Mouse (Mus musculus): Measurements from ENCODE around the gene Prdm13.

- TF ChIP-seq NELFE (IDR thresholded peaks at IDR 0.05; ENCODE audit: low read depth, low read length) (no peak), TBP (conservative IDR thresholded peaks at IDR 0.05; ENCODE audit: low read depth, low read length) (no peak), MYC (IDR thresholded peaks at IDR 0.05; ENCODE audit: low read depth, low read length) (no peak), CTCF (conservative IDR thresholded peaks at IDR 0.05 in 1 of 2, IDR thresholded peaks at IDR 0.05 in 1 of 2; ENCODE audit: low read depth in 2 of 2, low read length in 2 of 2) (no peak), ZKSCAN1 (IDR thresholded peaks at IDR 0.05; ENCODE audit: borderline replicate concordance, low read depth, low read length) (no peak), E2F4 (IDR thresholded peaks at IDR 0.05; ENCODE audit: insufficient replicate concordance, low read depth, low read length) (no peak), RCOR1 (conservative IDR thresholded peaks at IDR 0.05; ENCODE audit: low read depth, low read length) (no peak), ZMIZ1 (IDR thresholded peaks at IDR 0.05; ENCODE audit: low read depth, low read length) (no peak), ZNF384 (IDR thresholded peaks at IDR 0.05; ENCODE audit: low read depth, low read length) (no peak), EP300 (IDR thresholded peaks at IDR 0.05; ENCODE audit: low read length) (no peak), HCFC1 (IDR thresholded peaks at IDR 0.05; ENCODE audit: low read depth, low read length) (no peak), POLR2A (IDR thresholded peaks at IDR 0.05; ENCODE audit: low read depth, low read length) (no peak), CHD2 (IDR thresholded peaks at IDR 0.05; ENCODE audit: low read length) (no peak), ELF1 (IDR thresholded peaks at IDR 0.05; ENCODE audit: low read depth, low read length) (no peak)
Observed at GRCm38 (mm10) chr4:21685595-21686091, at the start of gene Prdm13.
